Mouse (Mus musculus) erythroid progenitor cell, adult 5-6 weeks (primary cell): Measurements from ENCODE around the gene Ppfia4. TPM values are rescaled to one million over a fixed set of nuclear protein-coding genes. Genes with fewer than 3 reads are reported as not detected.

Experiments
- ATAC-seq: replicated peaks from 2 replicates; pipeline ENCODE4 v1.8.0; 2016; ENCODE audit warnings: moderate number of reproducible peaks, mild to moderate bottlenecking, moderate TSS enrichment, inconsistent platforms; ENCODE audit not compliant: poor library complexity, low FRiP score, severe bottlenecking
- total RNA-seq, 2 experiments: library from RNA; stranded (forward) in 1 of 2; stranded (reverse) in 1 of 2; fragments of 150-400 nt in 1 of 2; fragments of 186-747, 209-891 nt in 1 of 2; gene quantifications; 2 replicates each; pipeline versions ENCODE4 v1.2.3 to v1.2.4; 2015 to 2017; ENCODE audit warnings: low replicate concordance in 2 of 2

Ppfia4 gene
- total RNA-seq, 2 experiments from 2014 or later: 0.42 TPM; not detected in 1

DNA sequence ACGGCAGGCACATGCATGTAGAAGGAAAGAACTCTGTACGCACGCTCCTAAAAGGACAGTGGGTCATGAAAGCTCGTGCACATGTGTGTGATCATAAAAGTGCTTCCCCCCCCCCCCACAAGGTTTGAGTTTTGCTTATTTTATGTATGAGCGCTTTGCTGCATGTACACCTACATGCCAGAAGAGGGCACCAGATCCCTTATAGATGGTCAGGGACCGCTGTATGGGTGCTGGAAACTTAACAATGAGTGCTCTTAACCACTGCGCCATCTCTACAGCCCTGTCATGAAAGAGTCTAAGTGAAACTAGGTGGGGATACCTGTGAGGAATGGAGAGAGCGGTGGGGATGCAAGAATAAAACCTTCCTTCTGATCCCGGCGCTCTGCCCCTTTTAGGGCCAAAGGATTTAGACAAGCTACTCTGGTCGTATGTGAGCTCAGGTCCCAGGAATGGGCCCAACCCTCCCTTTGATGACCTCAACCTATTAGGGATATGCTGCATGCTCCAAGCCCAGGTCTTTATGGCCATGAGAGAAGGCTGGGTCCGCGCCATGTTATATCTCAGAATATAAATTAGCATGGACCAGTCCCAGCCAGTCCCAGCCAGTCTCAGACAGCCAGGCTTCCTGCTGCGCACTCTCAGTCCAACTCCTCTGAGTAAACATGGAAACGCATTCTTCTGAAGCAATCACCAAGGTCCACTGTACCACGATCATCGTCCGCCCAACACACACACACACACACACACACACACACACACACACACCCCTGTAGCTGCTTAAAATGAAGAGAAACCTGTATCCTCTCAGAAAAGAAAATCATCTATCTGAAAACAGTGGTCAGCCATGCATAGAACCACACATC, 7.3 kb upstream of the Ppfia4 start:
- ATAC-seq: no peak

DNA sequence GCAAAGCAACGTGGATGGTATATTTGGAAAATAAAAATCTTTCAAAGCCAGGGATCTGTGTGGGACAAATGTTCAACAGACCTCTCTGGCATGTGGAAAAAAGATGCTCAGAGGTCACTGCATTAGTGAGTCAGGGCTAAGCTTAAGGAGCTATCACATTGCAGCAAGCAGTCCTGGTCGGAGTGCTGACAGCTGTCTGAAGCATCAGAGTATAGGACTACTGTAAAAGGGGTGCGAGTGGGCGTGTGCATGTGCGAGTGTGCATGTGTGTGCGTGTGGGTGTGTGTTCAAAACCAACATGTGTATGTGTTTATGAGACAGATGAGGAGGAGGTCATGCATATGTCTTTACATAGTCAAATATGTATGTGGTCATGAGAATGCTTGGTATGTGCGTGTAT, 6.4 kb upstream of the Ppfia4 start:
- no peak for ATAC-seq

DNA sequence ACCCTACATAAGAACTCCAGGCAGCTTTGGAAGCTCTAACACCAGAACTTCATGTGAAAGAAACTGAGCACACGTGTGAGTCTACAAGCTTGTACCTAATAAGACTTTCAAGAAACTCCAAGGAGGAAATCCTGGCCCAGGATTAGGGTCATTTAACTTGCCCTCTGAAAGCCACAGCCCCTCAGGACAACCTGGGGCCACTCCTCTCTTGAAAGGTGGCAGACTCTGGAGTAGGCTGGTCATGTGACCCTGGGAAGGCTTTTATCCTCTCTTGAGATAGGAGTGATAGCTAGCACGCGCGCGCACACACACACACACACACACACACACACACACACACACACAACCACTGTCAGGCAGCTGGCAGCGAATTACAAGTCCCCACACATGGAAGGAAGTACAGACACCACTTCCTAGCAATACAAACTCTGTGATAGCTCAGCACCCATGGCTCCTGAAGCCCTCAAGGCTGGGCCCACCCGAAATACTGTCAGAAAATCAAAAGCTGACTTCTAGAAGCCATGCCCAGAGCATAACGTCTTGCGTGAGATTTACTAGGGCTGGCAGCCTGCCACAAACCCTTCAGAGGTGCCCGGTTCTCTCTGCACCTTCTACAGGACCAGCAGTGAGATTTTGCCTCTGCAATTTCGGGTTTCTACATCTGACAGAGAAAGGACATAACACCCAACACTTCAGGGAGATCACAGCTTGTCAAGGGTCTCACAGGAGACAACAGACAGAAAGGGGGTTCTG, 4.4 kb upstream of the Ppfia4 start:
- no peak for ATAC-seq

DNA sequence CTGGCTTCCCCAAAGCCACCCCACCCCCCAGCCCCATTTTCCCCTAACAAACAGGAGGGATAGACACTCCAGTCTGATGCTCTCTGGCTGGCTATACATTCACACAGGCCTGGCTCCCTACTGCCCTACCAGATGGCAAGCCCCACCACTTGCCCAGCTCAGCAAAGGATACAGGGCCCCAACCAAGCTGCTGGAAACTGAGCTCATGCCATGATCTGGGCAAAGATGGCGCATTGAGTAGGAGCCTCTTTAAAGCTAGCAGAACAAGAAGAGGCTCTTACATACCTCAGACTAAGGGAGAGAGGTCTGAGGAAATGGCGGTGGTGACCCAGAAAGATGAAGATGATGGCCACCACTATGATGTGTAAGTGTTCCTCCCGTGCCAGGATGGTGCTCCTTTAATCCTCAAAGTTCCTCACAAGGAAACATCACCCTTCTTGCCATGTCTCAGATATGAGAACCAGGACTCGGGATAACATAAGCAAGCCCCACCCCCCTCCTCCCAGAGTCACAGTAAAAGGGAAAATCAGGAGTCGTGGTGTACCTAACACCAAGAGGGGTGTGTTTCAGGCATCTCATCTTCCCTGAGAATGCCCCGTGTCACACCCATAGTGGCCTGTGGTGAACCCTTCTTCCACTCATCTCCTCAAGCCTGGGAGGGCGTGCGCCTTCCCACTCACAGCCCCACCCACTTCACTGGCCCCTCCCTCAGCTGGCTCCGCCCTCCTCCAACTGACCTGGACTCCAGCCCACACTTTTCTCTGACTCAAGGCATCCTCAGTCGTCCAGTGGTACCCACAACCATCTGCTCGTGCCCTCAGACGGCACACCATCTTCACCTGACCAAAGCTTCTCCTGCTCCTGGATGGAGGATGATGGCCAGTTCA, 3.4 kb upstream of the Ppfia4 start:
- ATAC-seq: no peak; the same call in 1 of the 2 replicates

DNA sequence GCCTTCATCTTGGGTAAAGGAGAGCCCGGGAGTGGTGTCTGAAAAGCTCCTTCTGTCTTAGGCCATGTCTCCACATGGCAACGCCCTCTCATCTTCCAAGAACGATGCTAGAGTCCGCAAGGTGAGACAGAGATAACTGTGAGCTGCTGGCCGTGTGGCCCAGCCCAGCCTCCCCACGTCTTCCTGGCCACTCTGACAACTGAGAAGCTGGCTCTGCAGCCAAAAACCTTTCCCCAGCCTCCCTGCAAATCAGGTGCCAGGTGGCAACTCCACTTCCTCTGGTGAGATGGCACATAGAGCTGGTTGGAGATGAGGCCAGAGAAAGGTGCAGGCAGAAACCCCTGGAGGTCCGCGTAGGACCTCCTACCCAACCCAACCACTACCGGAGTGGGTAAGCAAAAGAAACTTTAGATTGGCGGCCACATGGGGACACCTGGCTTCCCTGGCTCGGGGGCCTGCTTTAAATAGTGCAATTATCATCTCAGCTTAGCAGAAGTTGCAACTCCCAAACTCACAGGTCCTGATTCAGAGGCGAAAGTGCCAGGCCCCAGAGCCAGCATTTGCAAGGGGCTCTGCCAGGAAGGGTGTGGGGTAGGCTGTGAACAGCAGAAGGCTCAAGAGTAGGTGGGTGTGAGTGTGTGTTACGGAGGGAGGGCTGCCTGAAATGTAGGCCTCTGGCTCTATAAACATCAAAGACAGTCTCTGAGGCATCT, 2.6 kb upstream of the Ppfia4 start:
- ATAC-seq: no peak

DNA sequence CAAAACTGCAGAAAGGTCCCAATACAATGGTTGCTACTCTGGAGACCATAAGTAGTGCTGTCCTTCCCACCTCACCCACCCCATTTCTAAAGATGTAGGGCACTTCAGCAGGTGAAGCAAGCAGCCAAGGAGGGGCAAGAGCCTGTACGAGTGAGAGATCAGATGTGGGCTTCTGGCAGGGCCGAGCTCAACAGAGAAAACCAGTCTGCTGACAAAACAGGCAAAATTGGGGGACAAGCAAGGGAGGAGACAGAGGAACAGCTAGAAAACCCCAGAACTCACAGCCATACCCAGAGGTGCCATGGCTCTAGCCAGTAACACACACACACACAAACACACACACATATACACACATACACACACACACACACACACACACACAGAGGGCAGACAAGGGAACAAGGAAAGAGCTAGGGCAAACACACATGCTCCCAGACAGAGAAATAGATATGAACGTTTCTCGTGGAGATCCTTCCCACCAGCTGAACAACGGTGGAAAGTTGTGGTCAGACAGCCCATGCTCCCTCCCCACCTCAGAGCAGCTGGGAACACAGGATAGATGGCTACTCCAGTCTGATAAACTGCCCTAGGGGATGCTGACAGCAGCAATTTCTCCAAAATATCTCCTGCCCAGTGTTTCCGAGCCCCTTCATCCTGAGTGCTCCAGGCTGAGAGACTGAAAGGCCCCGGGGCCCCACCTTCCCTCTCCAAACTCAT, 1.5 kb upstream of the Ppfia4 start:
- ATAC-seq: no peak

DNA sequence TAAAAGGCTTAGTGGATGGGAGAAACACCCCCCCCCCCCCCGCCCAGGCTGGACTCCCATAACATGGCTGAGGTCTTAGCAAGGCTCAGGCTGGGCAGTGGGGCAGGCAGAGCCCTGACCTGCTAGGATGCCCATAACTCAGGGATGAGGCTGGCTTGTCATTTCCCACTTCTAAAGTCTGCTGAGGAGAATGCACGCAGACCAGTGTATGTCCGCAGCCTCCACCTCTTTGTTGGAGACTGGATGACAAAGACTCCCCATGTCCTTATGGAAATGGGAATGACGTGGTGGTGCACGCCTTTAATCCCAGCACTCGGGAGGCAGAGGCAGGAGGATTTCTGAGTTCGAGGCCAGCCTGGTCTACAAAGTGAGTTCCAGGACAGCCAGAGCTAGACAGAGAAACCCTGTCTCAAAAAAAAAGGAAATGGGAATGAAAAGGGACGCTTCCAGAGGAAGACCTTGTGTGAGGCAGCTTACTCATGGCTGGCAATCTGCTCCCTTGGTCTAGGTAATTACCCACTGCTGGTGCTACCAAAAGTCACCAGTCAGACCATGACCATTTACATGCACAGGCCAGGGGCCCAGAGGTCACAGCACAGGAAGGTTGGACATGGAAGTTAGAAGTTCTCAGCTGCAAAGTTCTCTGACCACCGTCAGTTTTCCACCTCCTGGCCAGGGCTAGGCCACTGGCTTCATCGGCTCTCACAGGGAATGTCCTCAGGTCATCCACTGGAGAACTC, 813 bp upstream of the Ppfia4 start:
- no peak for ATAC-seq

DNA sequence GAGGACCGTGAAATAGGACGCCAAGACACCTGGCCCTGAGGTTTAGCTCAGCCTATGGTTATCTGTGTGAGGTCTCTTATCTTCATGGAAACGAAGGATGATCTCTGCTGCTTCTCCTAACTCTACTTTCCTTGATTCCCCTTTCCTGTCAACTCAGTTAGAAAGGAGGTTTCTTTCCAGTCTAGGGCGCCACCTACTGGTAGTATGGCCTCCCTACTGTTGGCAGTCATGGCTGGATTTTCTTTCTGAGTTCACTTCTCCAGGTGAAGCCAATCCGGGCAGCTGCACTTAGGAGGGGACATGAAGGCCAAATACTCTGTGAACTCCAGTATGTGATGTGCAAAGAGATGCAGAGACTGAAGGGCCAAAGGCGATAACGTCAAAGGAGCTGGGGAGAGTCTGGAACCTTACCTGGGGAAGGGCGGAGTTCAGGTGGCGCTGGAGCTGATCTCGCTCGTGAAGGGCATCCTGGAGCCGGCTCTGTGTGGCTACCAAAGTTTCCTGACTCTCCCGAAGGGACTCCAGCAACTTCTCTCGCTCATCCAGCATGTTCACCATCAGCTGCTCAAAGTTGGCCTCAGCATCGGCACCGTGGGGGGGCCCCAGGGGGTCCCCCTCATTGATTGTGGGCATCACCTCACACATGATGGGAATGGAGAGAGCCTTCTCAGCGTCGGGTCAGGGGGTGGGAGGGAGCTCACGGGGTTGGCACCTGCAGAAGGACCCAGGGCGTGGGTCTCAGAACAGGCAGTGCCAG, 671 bp downstream of the Ppfia4 start:
- ATAC-seq: 0 out of 2 replicates have a peak, but pooled peaks have one; percentile 45

DNA sequence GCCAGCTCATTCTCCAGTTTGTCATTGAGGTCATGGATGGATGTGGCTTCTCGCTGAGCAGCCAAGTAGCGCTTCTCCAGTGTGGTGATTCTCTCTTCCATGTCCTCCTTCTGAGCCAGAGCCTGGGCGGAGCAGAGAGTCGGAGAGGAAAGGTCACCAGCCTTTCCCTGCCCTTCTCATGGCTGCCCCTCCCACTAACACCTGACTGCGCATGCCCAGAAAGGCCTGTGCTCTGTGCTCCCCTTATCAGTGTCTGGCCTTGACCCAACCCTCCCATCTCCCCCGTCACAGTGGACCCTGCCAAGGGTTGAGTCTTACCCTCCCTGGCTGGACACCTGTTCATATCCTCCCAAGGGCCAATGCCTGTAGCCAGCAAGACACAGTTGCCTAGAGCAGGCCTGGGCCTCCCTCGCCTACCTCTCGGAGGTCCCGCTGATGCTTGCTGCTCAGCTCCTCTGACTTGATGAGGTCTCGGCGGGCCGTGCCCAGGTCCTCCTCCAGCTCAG, 5.8 kb downstream of the Ppfia4 start:
- ATAC-seq: no peak

DNA sequence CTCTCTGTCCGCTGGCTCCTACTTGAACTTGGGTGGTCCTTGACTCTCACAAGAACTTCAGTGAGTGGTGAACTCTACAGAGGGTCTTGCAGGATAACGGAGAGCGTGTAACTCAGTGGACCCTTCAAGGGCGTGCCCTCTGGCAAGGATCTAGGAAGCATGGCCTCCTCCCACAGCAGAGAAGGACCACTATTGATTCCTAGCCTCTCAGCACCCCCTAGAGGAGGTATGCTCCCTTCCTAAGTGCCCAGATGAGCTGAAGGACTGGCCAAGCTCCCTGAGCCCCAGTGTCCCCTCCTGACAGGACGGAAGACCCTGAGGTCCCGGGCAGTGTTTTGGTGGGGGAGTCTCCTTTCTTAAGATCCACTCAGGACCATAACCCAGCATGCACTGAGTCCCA, 10.1 kb downstream of the Ppfia4 start:
- no peak for ATAC-seq

DNA sequence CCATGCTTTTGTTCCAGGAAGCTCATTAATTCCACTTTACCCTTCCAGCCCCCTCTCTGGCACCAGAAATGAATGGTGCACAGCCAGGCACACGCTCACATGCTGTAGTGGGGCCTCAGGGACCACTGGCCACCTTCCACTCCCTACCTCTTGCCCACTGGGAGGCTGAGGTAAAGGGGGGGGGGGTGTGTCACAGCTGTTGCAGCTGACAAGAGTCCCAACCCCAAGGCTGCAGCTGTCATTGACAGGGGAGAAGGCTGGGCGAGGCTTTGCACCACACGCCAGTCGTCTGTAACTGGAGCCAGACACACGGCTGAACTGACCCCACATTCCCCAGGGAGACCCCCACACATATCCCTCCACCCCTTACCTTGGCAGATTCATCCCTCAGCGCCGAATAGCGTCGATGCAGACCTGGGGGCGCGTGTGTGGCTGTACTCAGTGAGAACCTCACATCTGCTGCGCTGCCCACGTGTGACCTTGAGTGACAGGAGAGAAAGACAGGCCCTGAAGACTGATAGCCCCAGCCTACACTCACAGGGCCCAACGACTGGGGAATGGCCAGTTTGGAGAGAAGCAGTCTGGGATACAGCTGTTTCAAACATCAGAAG, 11.9 kb downstream of the Ppfia4 start:
- ATAC-seq: no peak

DNA sequence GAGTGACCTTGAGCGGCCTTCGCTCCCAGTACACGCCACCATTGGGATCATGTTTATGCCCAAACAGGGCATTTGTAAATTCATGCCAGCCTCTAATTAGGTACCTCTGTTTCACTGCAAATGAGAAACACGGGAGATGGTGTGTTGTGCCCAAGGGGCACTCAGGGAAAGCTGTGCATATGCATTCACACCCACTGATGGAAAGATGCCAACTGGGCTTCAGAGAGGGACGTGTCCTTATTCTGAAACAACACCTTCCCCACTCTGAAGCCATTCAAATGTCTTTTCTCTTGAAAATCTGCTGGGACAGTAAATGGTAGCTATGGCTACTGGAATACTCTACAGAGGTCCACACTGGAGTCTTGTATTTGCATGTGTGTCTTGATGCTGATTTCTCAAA, 14.5 kb downstream of the Ppfia4 start:
- ATAC-seq: no peak

DNA sequence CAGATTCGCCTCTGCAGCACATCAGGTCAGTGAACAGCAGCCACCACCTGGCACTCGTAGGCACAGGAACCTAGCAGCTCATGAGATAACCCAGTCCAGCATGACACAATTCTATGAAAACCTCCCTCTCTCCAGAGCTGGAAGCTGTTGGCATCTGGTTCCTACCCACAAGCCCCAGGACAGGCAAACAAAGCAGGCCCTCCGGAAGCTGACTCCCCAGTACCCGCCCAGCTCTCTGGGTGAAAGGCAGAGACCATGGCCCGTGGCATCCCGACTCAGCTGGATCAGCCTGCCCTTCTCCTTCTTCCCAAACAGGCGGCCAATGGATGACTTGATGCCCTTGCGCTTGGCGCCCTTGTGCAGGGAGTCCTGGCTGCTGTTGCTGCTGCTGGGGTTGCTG, 16.4 kb downstream of the Ppfia4 start:
- no peak for ATAC-seq

DNA sequence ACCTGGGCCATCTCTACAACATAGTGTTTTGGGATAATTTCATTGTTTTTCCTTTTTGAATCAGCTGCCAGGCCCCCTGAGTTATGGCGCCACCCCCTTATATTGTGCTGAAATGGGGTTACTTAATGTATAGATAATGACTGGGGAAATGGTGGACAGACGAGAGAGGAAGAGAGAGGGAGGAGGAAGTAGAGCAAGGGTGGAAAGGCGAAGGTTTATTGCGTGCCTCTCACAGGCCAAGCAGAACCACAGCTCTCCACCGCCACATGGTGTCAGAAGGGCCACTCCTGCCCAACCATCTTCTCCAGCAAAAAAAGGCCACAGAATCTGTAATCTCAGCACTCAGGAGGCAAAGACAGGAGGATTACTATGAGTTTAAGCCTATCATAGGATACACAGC, 17.5 kb downstream of the Ppfia4 start:
- no peak for ATAC-seq

DNA sequence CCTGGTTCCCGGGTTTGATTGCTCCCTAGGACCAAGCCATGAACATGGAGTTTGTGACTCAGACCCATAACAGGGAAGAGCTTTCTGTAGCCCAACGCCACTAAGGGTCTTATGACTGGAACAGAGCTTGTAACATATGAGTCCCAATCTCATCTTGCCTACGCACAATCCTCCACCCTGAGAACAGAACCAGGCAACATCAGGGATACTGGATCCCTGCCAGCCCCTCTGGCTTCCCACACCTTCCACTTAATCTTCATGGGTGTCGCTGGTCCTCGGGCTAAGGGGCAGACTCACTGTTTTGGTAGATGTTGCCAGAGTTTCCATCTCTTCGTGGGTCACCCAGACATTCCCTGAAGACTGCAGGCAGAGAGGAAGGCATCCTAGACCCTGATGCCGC, 21.0 kb downstream of the Ppfia4 start:
- ATAC-seq: no peak

DNA sequence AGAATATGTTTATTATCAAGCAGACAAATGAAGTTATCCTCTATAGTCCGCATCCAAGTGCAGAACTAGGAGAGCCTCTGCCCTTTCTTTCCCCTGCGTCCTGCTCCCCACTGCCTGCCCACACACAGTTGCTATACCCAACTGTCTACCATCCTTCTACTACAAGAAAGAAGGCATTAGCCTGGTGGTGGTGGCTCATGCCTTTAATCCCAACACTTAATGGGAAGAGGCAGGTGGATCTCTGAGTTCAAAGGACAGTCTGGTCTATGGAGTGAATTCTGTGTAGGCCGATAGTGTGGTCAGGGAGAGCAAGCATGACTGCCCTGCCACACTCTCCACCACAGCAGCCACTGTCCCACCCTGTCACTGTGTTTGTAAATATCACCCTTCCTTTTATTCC, 22.0 kb downstream of the Ppfia4 start:
- ATAC-seq: no peak

DNA sequence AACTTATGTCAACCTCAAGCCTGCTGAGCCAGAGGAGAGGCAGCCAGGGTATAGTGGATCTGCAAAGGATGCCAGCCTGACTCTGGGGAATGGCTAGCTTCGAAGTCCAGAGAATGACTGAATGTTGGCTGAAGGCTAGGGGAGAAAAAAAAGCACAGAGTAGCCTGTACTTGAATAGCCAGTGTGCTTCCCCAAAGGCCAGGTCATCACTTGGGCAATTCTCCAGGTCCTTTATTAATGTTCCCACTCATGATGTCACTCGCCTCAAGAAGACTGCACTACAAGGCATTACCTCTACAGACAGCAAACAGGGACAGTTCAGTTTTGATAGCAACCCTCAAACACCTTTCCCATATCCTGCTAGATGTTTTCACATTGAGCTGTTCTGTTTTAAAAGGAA, 22.4 kb downstream of the Ppfia4 start:
- ATAC-seq: no peak
